Mouse (Mus musculus) midbrain, embryonic 14.5 days (tissue): ENCODE measurements at regions not wholly inside any gene's neighbourhood (a gene's known extent, or its start where the extent isn't known, plus 50 kb on each side); places are given as distances from the start of the nearest gene placed in this dataset.

ENCODE experiments used
- ATAC-seq: fragments of 200-750 bp; cut with Nextera tagmentation; 2 replicates; pipeline ENCODE4 v1.8.0; 2017; ENCODE audit warnings: moderate number of reproducible peaks, moderate library complexity; ENCODE audit not compliant: low FRiP score, low TSS enrichment
- DNase-seq: peaks from one replicate; pipeline ENCODE4 v3.0.0-alpha.2; 2015
- H3K27ac ChIP-seq: fragments of 300-500 bp; sonication (generic); replicated peaks from 2 replicates; pipeline ENCODE4 v1.5.1; 2014; ENCODE audit warnings: mild to moderate bottlenecking, low read depth, low read length, moderate library complexity
- H3K27me3 ChIP-seq: fragments of 300-500 bp; sonication (generic); 2 replicates; pipeline ENCODE4 v1.6.1; 2014; ENCODE audit warnings: low read length, control low read depth, mixed read lengths; ENCODE audit not compliant: control insufficient read depth, insufficient read depth
- H3K36me3 ChIP-seq: fragments of 300-500 bp; sonication (generic); 2 replicates; pipeline ENCODE4 v1.6.1; 2014; ENCODE audit warnings: low read length, control low read depth; ENCODE audit not compliant: control insufficient read depth, insufficient read depth
- H3K4me1 ChIP-seq: fragments of 300-500 bp; sonication (generic); 2 replicates; pipeline ENCODE4 v1.6.1; 2014; ENCODE audit warnings: mild to moderate bottlenecking, antibody characterized with exemption, low read length, control low read depth; ENCODE audit not compliant: control insufficient read depth, insufficient read depth
- H3K4me2 ChIP-seq: fragments of 300-500 bp; sonication (generic); 2 replicates; pipeline ENCODE4 v1.6.1; 2014; ENCODE audit warnings: mild to moderate bottlenecking, low read length, moderate library complexity
- H3K4me3 ChIP-seq: fragments of 300-500 bp; sonication (generic); replicated peaks from 2 replicates; pipeline ENCODE4 v1.5.1; 2014; ENCODE audit warnings: low read depth, low read length
- H3K9ac ChIP-seq: fragments of 300-500 bp; sonication (generic); replicated peaks from 2 replicates; pipeline ENCODE4 v1.6.1; 2014; ENCODE audit warnings: mild to moderate bottlenecking, low read length, moderate library complexity
- H3K9me3 ChIP-seq: fragments of 300-500 bp; sonication (generic); 2 replicates; pipeline ENCODE4 v1.6.1; 2016; ENCODE audit warnings: low read length, control low read depth, mixed read lengths; ENCODE audit not compliant: control insufficient read depth
- WGBS: fragments of 180-500 bp; shearing (Covaris S2); extraction: QIAGEN DNeasy Blood & Tissue Kit; methylation state at CpG from one replicate; pipeline ENCODE4 v1.1.7; 2014; 5-methylcytosine and 5-hydroxymethylcytosine counted together

DNA sequence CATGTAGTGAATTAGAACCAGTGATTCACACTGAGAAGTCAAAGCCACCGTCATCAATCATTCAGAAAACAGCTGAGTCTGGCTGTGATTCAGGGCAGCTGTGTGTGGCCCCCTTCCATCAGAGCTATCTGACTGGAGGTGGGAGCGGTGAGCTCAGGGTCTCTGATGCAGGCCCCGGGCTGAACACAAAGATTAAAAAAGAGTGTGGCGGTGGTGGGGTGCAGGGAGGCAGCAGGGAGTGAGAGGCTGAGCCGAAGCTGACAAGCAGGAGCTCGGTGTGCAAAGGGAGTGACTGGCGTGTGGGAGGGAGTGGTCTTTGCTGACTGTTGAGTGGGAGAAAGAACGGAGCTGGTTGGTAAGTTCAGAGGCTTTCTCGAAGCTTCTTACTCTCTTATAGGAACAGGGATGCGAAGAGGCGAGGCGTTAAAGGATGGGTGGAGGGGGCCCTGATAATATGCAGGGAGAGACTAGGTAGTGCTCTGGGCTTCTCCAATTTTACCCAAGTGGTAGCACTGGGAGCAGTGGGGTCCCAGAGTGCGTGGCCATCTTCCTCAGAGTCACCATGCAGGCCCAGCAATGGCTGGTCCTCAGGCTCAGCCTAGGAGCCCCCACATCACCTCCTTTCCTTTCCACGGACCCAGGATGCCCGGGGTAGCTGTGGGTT lies 116.1 kb upstream of the Fstl4 start:
- ATAC-seq, result no peak
- Histone ChIP-seq H3K9me3 (no peaks in the 10 kb centered on the region), H3K4me2 (no peak overlapping the region), H3K27ac (no peak overlapping the region), H3K4me1 (peaks cover 9% of the 10 kb centered on the region), H3K36me3 (no peaks in the 10 kb centered on the region), H3K9ac (no peak overlapping the region), H3K27me3 (no peaks in the 10 kb centered on the region; the same call in 1 of the 2 replicates), H3K4me3 (no peak overlapping the region)
- 38% methylated on average over 15 of the region's 15 CpGs for WGBS
- DNase-seq, result no peak

DNA sequence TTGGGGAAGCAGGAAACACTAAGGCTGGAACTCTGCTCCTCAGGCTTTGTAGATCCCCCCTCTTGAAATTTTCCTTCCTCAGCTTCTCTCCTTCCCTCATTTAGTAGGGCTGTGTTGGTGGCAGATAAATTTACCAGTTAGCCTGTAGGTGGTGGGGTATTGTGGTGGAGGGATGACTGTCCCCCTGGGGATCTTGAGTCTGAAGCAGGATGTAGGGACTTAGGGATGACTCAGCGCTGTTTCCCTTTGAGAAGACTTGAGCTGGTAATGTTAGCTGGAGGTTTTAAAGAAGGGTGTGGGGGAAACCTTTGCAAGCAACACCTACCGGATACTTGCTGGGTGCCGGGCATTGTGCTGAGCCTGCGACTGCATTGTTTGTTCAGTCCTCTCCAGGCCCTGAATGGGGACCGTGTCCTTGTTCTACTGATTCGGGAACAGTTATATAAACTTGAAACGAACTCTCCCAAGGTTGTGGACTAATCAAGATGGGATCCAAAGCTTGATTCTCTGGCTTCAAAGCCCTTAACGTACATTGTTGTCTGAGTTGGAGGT lies 115.5 kb upstream of the Fstl4 start:
- no peak overlapping the region for H3K4me2 ChIP-seq
- 75% methylated on average over 8 of the region's 8 CpGs for WGBS
- H3K4me1 ChIP-seq, result peaks cover 4% of the 10 kb centered on the region
- no peak overlapping the region for H3K9ac ChIP-seq
- ATAC-seq (no peak), DNase-seq (no peak)
- H3K36me3 ChIP-seq, result no peaks in the 10 kb centered on the region
- no peak overlapping the region for H3K27ac ChIP-seq
- no peak overlapping the region for H3K4me3 ChIP-seq
- H3K9me3 ChIP-seq, result no peaks in the 10 kb centered on the region
- H3K27me3 ChIP-seq, result no peaks in the 10 kb centered on the region

DNA sequence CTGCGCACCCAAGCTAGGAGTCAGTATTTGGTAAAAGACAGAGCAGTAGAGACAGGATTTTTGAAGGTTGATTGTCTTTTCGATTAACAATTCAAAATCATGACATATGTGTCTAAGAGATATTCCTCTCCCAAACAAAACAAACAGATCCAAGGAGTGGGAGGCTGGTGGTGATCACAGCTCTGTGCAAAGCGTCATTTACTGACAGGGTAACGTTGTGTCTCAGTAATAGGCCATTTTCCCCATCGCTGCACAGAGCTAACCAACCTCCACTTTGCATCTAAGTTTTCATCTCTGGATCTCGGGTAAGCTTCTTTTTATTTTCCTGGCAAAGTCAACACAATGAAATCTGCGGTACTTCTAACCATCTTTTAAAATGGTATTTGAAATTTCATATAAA lies 109.8 kb upstream of the Fstl4 start:
- H3K4me1 ChIP-seq, result no peaks in the 10 kb centered on the region
- no peaks in the 10 kb centered on the region for H3K36me3 ChIP-seq
- no peak overlapping the region for H3K4me2 ChIP-seq
- ATAC-seq (no peak), DNase-seq (no peak)
- no peaks in the 10 kb centered on the region for H3K27me3 ChIP-seq
- H3K4me3 ChIP-seq, result no peak overlapping the region
- H3K9me3 ChIP-seq, result no peaks in the 10 kb centered on the region
- 82% methylated on average over 7 of the region's 7 CpGs for WGBS
- no peak overlapping the region for H3K9ac ChIP-seq
- no peak overlapping the region for H3K27ac ChIP-seq

- Histone ChIP-seq H3K4me2 (no peak overlapping the region), H3K36me3 (no peaks in the 10 kb centered on the region), H3K27ac (no peak overlapping the region), H3K9ac (no peak overlapping the region), H3K9me3 (no peaks in the 10 kb centered on the region), H3K4me1 (0 out of 2 replicates have a peak, but pooled peaks cover under 1% of the 10 kb centered on the region), H3K27me3 (no peaks in the 10 kb centered on the region), H3K4me3 (no peak overlapping the region)
- 85% methylated on average over 2 of the region's 2 CpGs for WGBS
- ATAC-seq (no peak), DNase-seq (no peak)
Observed at GRCm38 (mm10) chr11:52655720-52656474, 108.5 kb upstream of the Fstl4 start.

DNA sequence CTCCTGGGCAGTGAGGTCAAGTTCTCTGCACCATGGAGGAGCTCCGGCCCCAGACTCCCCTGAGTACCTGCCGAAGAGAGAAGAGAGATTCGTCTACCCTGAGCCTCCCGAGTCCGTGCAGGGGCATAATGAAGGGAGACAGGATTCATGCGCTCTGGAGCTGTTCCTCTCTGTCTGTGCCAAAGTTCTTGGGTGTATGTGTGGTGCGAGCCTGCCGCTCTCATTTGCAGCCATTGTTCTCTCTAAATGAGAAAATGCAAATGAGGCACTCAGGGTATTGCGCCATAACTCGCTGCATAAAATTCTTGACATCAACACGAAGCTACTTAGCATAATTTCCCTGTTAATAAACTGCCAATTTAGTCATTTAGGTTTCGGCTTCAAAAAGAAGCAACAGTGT lies 103.2 kb upstream of the Fstl4 start:
- 0 out of 2 replicates have a peak, but pooled peaks cover 5% of the 10 kb centered on the region for H3K4me1 ChIP-seq
- WGBS, result 52% methylated on average over 12 of the region's 12 CpGs
- DNase-seq, result peak; percentile 62
- H3K9me3 ChIP-seq, result no peaks in the 10 kb centered on the region
- H3K4me2 ChIP-seq, result no peak overlapping the region
- no peaks in the 10 kb centered on the region for H3K27me3 ChIP-seq
- H3K36me3 ChIP-seq, result no peaks in the 10 kb centered on the region
- peak overlapping the region; percentile 42 for H3K27ac ChIP-seq
- no peak for ATAC-seq
- H3K4me3 ChIP-seq, result no peak overlapping the region
- no peak overlapping the region for H3K9ac ChIP-seq

- Histone ChIP-seq H3K9me3 (no peaks in the 10 kb centered on the region), H3K27me3 (no peaks in the 10 kb centered on the region), H3K36me3 (no peaks in the 10 kb centered on the region), H3K4me2 (no peak overlapping the region), H3K27ac (no peak overlapping the region), H3K4me1 (0 out of 2 replicates have a peak, but pooled peaks cover 5% of the 10 kb centered on the region), H3K9ac (no peak overlapping the region), H3K4me3 (no peak overlapping the region)
- 82% methylated on average over 15 of the region's 15 CpGs for WGBS
- DNase-seq, result no peak
- no peak for ATAC-seq
Observed at GRCm38 (mm10) chr11:52661894-52662593, 102.4 kb upstream of the Fstl4 start.

GRCm38 (mm10) chr11:52665343-52665742 lies 99.1 kb upstream of the Fstl4 start:
- Histone ChIP-seq H3K36me3 (no peaks in the 10 kb centered on the region), H3K27me3 (no peaks in the 10 kb centered on the region), H3K27ac (no peak overlapping the region), H3K9me3 (no peaks in the 10 kb centered on the region), H3K9ac (no peak overlapping the region), H3K4me2 (no peak overlapping the region), H3K4me3 (no peak overlapping the region), H3K4me1 (0 out of 2 replicates have a peak, but pooled peaks cover 5% of the 10 kb centered on the region)
- DNase-seq (no peak), ATAC-seq (no peak)
- WGBS, result 58% methylated on average over 1 of the region's 1 CpGs

- Histone ChIP-seq H3K4me1 (no peaks in the 10 kb centered on the region), H3K4me2 (no peak overlapping the region), H3K9me3 (no peaks in the 10 kb centered on the region), H3K4me3 (no peak overlapping the region), H3K36me3 (no peaks in the 10 kb centered on the region), H3K27ac (no peak overlapping the region), H3K9ac (no peak overlapping the region), H3K27me3 (no peaks in the 10 kb centered on the region)
- no peak for DNase-seq
- 85% methylated on average over 6 of the region's 6 CpGs for WGBS
- ATAC-seq, result no peak
Observed at GRCm38 (mm10) chr11:52675022-52675421, 89.4 kb upstream of the Fstl4 start.
